ENCODE assay signal across 15 mouse cellular contexts in genomic region chr5:115014570-115014969, GRCm38 (mm10). TPM values are rescaled to one million over a fixed set of nuclear protein-coding genes. Genes with fewer than 3 reads are reported as not detected.
DNase-seq lines count a peak whose midpoint lies in the region; ATAC-seq and TF ChIP-seq lines count a peak whose summit lies in the region.
"Had no signal": no experiment of that assay in that cellular context is flagged by ENCODE, and none has a peak within 500 bp of the region (broad histone marks: within the 10 kb centered on the region; RNA-seq: fewer than 3 reads in every experiment).

No protein-coding gene starts in this region.

- ATAC-seq in hindbrain, embryonic 14.5 days (ENCODE audit: low FRiP score) = no peak
- ATAC-seq in stomach, postnatal 0 days (ENCODE audit: low FRiP score, low TSS enrichment) = no peak

- peaks cover 69% of the 10 kb centered on the region for H3K4me1 ChIP-seq in heart, embryonic 10.5 days
- peaks cover 26% of the 10 kb centered on the region for H3K4me1 ChIP-seq in hindbrain, embryonic 14.5 days (replicated peaks; ENCODE audit: control insufficient read depth, insufficient read depth, low read length)
- peaks cover 7% of the 10 kb centered on the region for H3K4me1 ChIP-seq in stomach, postnatal 0 days (replicated peaks; ENCODE audit: control insufficient read depth, insufficient read depth)

- no peak overlapping the region for H3K9ac ChIP-seq in hindbrain, embryonic 14.5 days
- H3K9ac ChIP-seq in stomach, postnatal 0 days (ENCODE audit: low read length) = no peak overlapping the region
- H3K9ac ChIP-seq: hindbrain, embryonic 13.5 days; lung, embryonic 14.5 days had no signal

- TF ChIP-seq CTCF in stomach, postnatal 0 days (IDR thresholded peaks at IDR 0.05; ENCODE audit: low read depth) = no peak

- H3K4me2 ChIP-seq in hindbrain, embryonic 14.5 days (replicated peaks) = no peak overlapping the region
- no peak overlapping the region for H3K4me2 ChIP-seq in stomach, postnatal 0 days (replicated peaks; ENCODE audit: low read depth)
- H3K4me2 ChIP-seq: hindbrain, embryonic 13.5 days had no signal

- WGBS in heart, embryonic 10.5 days = 13% methylated on average over 1 of the region's 1 CpGs
- 57% methylated on average over 1 of the region's 1 CpGs for WGBS in hindbrain, embryonic 14.5 days
- 33% methylated on average over 1 of the region's 1 CpGs for WGBS in stomach, postnatal 0 days

- H3K27me3 ChIP-seq in heart, embryonic 10.5 days (ENCODE audit: insufficient read depth, poor library complexity, severe bottlenecking) = no peaks in the 10 kb centered on the region
- H3K27me3 ChIP-seq in hindbrain, embryonic 14.5 days (ENCODE audit: control insufficient read depth, insufficient read depth, low read length) = no peaks in the 10 kb centered on the region
- no peaks in the 10 kb centered on the region for H3K27me3 ChIP-seq in stomach, postnatal 0 days (ENCODE audit: control insufficient read depth, insufficient read depth, low read length)
- H3K27me3 ChIP-seq: CH12.LX; hindbrain, embryonic 13.5 days had no signal

- peak; percentile 66 to 69 for DNase-seq in heart, adult 18-20 months
- DNase-seq in heart, embryonic 10.5 days (ENCODE audit: low spot score) = no peak
- peak; percentile 16 for DNase-seq in spleen, adult 12 weeks (ENCODE audit: low spot score)
- no peak for DNase-seq in spleen, postnatal 36 days (ENCODE audit: low spot score in 2 of 2)
- peak; percentile 19 for DNase-seq in heart, postnatal 4 days
- DNase-seq in hindbrain, embryonic 14.5 days (ENCODE audit: low spot score) = no peak
- DNase-seq in stomach, postnatal 0 days (ENCODE audit: low spot score) = no peak
- no peak for DNase-seq in thymus, postnatal 36 days
- DNase-seq: gastrocnemius, adult 2 months; kidney, postnatal 25 days; thymus, postnatal 4 days had no signal

- H3K9me3 ChIP-seq in heart, embryonic 10.5 days = no peaks in the 10 kb centered on the region
- H3K9me3 ChIP-seq in hindbrain, embryonic 14.5 days (ENCODE audit: control insufficient read depth, low read length) = no peaks in the 10 kb centered on the region
- no peaks in the 10 kb centered on the region for H3K9me3 ChIP-seq in stomach, postnatal 0 days (ENCODE audit: control insufficient read depth, low read length)
- H3K9me3 ChIP-seq: hindbrain, embryonic 13.5 days had no signal

- no peak overlapping the region for H3K4me3 ChIP-seq in heart, embryonic 10.5 days
- H3K4me3 ChIP-seq in hindbrain, embryonic 14.5 days (replicated peaks; ENCODE audit: low read length) = no peak overlapping the region
- no peak overlapping the region for H3K4me3 ChIP-seq in stomach, postnatal 0 days (ENCODE audit: low read depth, low read length)
- H3K4me3 ChIP-seq: gastrocnemius, adult 2 months; hindbrain, embryonic 13.5 days had no signal

- H3K27ac ChIP-seq in heart, embryonic 10.5 days = no peak overlapping the region
- no peak overlapping the region for H3K27ac ChIP-seq in hindbrain, embryonic 14.5 days
- no peak overlapping the region for H3K27ac ChIP-seq in stomach, postnatal 0 days (replicated peaks)
- H3K27ac ChIP-seq: gastrocnemius, adult 2 months; hindbrain, embryonic 13.5 days had no signal

- 0 out of 2 replicates have a peak, but pooled peaks cover 2% of the 10 kb centered on the region for H3K36me3 ChIP-seq in heart, embryonic 10.5 days
- no peaks in the 10 kb centered on the region for H3K36me3 ChIP-seq in hindbrain, embryonic 14.5 days (replicated peaks; ENCODE audit: control insufficient read depth, insufficient read depth)
- no peaks in the 10 kb centered on the region for H3K36me3 ChIP-seq in stomach, postnatal 0 days (ENCODE audit: control insufficient read depth, insufficient read depth, low read length)
- H3K36me3 ChIP-seq: hindbrain, embryonic 13.5 days had no signal

- no peak for TF ChIP-seq EP300 in stomach, postnatal 0 days (optimal IDR thresholded peaks at IDR 0.05)

RNA-seq across cellular contexts. Expression of gene Sppl3, which starts 3.6 kb away (rescaled TPM):
- total RNA-seq in heart, adult 18-20 months (2021) = 10 to 100 TPM; 30.1 to 32.2 TPM
- 6.9 and 11.5 TPM in 2 replicates for polyA plus RNA-seq in heart, embryonic 10.5 days (2016; fragmentation: Nextera tagmentation; extraction: Ambion mirVana)
- 10 to 100 TPM; 52.1 to 53.3 TPM for total RNA-seq in heart, postnatal 4 days (2021)
- 30.1 and 31.5 TPM in 2 replicates for polyA plus RNA-seq in hindbrain, embryonic 14.5 days (2014; fragmentation: Nextera tagmentation; extraction: Ambion mirVana)
- polyA plus RNA-seq in stomach, postnatal 0 days (2015; fragmentation: Nextera tagmentation; extraction: Ambion mirVana) = 25.2 and 39.8 TPM in 2 replicates

RNA-seq across cellular contexts. Expression of gene Hnf1a, which starts 43.7 kb away (rescaled TPM):
- not detected for total RNA-seq in heart, adult 18-20 months (2021)
- 0.11 and 1.9 TPM in 2 replicates for polyA plus RNA-seq in heart, embryonic 10.5 days (2016; fragmentation: Nextera tagmentation; extraction: Ambion mirVana)
- not detected for total RNA-seq in heart, postnatal 4 days (2021)
- polyA plus RNA-seq in hindbrain, embryonic 14.5 days (2014; fragmentation: Nextera tagmentation; extraction: Ambion mirVana) = 0.07 TPM in 1 of 2 replicates, not detected in the other
- 5.4 and 5.7 TPM in 2 replicates for polyA plus RNA-seq in stomach, postnatal 0 days (2015; fragmentation: Nextera tagmentation; extraction: Ambion mirVana)
- total RNA-seq: CH12.LX; gastrocnemius, adult 2 months had no signal
- polyA plus RNA-seq: cortical plate, adult 2 months; hindbrain, embryonic 13.5 days; lung, embryonic 14.5 days had no signal

Comparison
In these comparisons a context has a peak if more than half of its experiments do, and no peak if none do; other contexts are left out.
1. DNase-seq: peak in heart, adult 18-20 months (2 of 2), spleen, adult 12 weeks (single experiment) and heart, postnatal 4 days (single experiment); none in heart, embryonic 10.5 days (single experiment), spleen, postnatal 36 days (0 of 2), hindbrain, embryonic 14.5 days (single experiment), stomach, postnatal 0 days (single experiment) and thymus, postnatal 36 days (0 of 2).